Mouse (Mus musculus) neural tube, embryonic 15.5 days (tissue): ENCODE measurements at regions not wholly inside any gene's neighbourhood (a gene's known extent, or its start where the extent isn't known, plus 50 kb on each side); places are given as distances from the start of the nearest gene placed in this dataset.

ENCODE experiments used
- ATAC-seq: fragments of 200-750 bp; cut with Nextera tagmentation; 2 replicates; pipeline ENCODE4 v1.8.0; 2017; ENCODE audit warnings: mild to moderate bottlenecking, moderate TSS enrichment, moderate library complexity; ENCODE audit not compliant: low FRiP score
- H3K27ac ChIP-seq: fragments of 300-500 bp; sonication (generic); replicated peaks from 2 replicates; pipeline ENCODE4 v1.5.1; 2015; ENCODE audit warnings: mild to moderate bottlenecking, inconsistent platforms
- H3K27me3 ChIP-seq: fragments of 300-500 bp; sonication (generic); replicated peaks from 2 replicates; pipeline ENCODE4 v1.6.1; 2015; ENCODE audit warnings: inconsistent platforms
- H3K36me3 ChIP-seq: fragments of 300-500 bp; sonication (generic); 2 replicates; pipeline ENCODE4 v1.6.1; 2015; ENCODE audit warnings: inconsistent platforms
- H3K4me1 ChIP-seq: fragments of 300-500 bp; sonication (generic); 2 replicates; pipeline ENCODE4 v1.6.1; 2015; ENCODE audit warnings: inconsistent platforms
- H3K4me2 ChIP-seq: fragments of 300-500 bp; sonication (generic); 2 replicates; pipeline ENCODE4 v1.6.1; 2015; ENCODE audit warnings: inconsistent platforms, mild to moderate bottlenecking, moderate library complexity
- H3K4me3 ChIP-seq: fragments of 300-500 bp; sonication (generic); replicated peaks from 2 replicates; pipeline ENCODE4 v1.5.1; 2015; ENCODE audit warnings: mild to moderate bottlenecking, inconsistent platforms
- H3K9ac ChIP-seq: fragments of 300-500 bp; sonication (generic); replicated peaks from 2 replicates; pipeline ENCODE4 v1.6.1; 2015; ENCODE audit warnings: mild to moderate bottlenecking, inconsistent platforms
- H3K9me3 ChIP-seq: fragments of 300-500 bp; sonication (generic); replicated peaks from 2 replicates; pipeline ENCODE4 v1.6.1; 2016; ENCODE audit warnings: inconsistent platforms
- WGBS: fragments of 180-500 bp; shearing (Covaris S2); methylation state at CpG from one replicate; pipeline ENCODE4 v1.1.7; 2015; ENCODE audit warnings: mixed read lengths; 5-methylcytosine and 5-hydroxymethylcytosine counted together

- H3K4me3 ChIP-seq, result no peak overlapping the region
- H3K9me3 ChIP-seq, result no peaks in the 10 kb centered on the region
- ATAC-seq, result no peak
- H3K27me3 ChIP-seq, result no peaks in the 10 kb centered on the region
- no peaks in the 10 kb centered on the region for H3K36me3 ChIP-seq
- no peak overlapping the region for H3K9ac ChIP-seq
- 85% methylated on average over 3 of the region's 3 CpGs for WGBS
- H3K4me1 ChIP-seq, result no peaks in the 10 kb centered on the region
- H3K27ac ChIP-seq, result no peak overlapping the region
- no peak overlapping the region for H3K4me2 ChIP-seq
Observed at GRCm38 (mm10) chr5:24237201-24237600, 72.4 kb downstream of the Nupl2 start.

GRCm38 (mm10) chr5:24239006-24239405, 74.2 kb downstream of the Nupl2 start:
- WGBS, result 82% methylated on average over 2 of the region's 2 CpGs

GRCm38 (mm10) chr5:24244211-24244610, 79.4 kb downstream of the Nupl2 start:
- WGBS, result 86% methylated on average over 6 of the region's 6 CpGs
- ATAC-seq, result no peak
- H3K4me3 ChIP-seq, result no peak overlapping the region
- H3K27me3 ChIP-seq, result no peaks in the 10 kb centered on the region
- no peak overlapping the region for H3K27ac ChIP-seq
- H3K9me3 ChIP-seq, result no peaks in the 10 kb centered on the region
- H3K36me3 ChIP-seq, result no peaks in the 10 kb centered on the region
- no peaks in the 10 kb centered on the region for H3K4me1 ChIP-seq
- no peak overlapping the region for H3K9ac ChIP-seq
- H3K4me2 ChIP-seq, result no peak overlapping the region

More at GRCm38 (mm10) chr5:24239006-24239405, 74.2 kb downstream of the Nupl2 start:
- Histone ChIP-seq H3K4me1 (no peaks in the 10 kb centered on the region), H3K9ac (no peak overlapping the region), H3K27ac (no peak overlapping the region), H3K9me3 (no peaks in the 10 kb centered on the region), H3K4me2 (no peak overlapping the region), H3K4me3 (no peak overlapping the region), H3K27me3 (no peaks in the 10 kb centered on the region), H3K36me3 (no peaks in the 10 kb centered on the region)
- no peak for ATAC-seq

- Histone ChIP-seq H3K4me1 (no peaks in the 10 kb centered on the region), H3K27ac (no peak overlapping the region), H3K4me2 (no peak overlapping the region), H3K27me3 (no peaks in the 10 kb centered on the region), H3K9ac (no peak overlapping the region), H3K36me3 (no peaks in the 10 kb centered on the region), H3K4me3 (no peak overlapping the region), H3K9me3 (no peaks in the 10 kb centered on the region)
- 82% methylated on average over 5 of the region's 5 CpGs for WGBS
- ATAC-seq, result no peak
Observed at GRCm38 (mm10) chr5:24255421-24255820, 90.7 kb downstream of the Nupl2 start.

GRCm38 (mm10) chr5:24261098-24261497, 90.3 kb downstream of the Kcnh2 start:
- H3K4me1 ChIP-seq, result peaks cover 9% of the 10 kb centered on the region
- no peaks in the 10 kb centered on the region for H3K9me3 ChIP-seq
- H3K36me3 ChIP-seq, result no peaks in the 10 kb centered on the region
- H3K27me3 ChIP-seq, result no peaks in the 10 kb centered on the region
- H3K27ac ChIP-seq, result no peak overlapping the region
- ATAC-seq, result peak; percentile 66; the same call in 1 of the 2 replicates
- H3K4me2 ChIP-seq, result no peak overlapping the region
- no peak overlapping the region for H3K9ac ChIP-seq
- whole genome bisulfite sequencing, result 17% methylated on average over 7 of the region's 7 CpGs
- H3K4me3 ChIP-seq, result no peak overlapping the region

GRCm38 (mm10) chr5:24262146-24262545, 89.3 kb downstream of the Kcnh2 start:
- no peaks in the 10 kb centered on the region for H3K27me3 ChIP-seq
- no peak overlapping the region for H3K27ac ChIP-seq
- no peaks in the 10 kb centered on the region for H3K9me3 ChIP-seq
- no peak overlapping the region for H3K4me3 ChIP-seq
- WGBS, result 10% methylated on average over 11 of the region's 11 CpGs
- H3K4me1 ChIP-seq, result peaks cover 14% of the 10 kb centered on the region
- no peak overlapping the region for H3K4me2 ChIP-seq
- H3K9ac ChIP-seq, result no peak overlapping the region
- ATAC-seq, result no peak
- no peaks in the 10 kb centered on the region for H3K36me3 ChIP-seq

GRCm38 (mm10) chr5:24264151-24264550, 87.3 kb downstream of the Kcnh2 start:
- no peaks in the 10 kb centered on the region for H3K27me3 ChIP-seq
- 81% methylated on average over 4 of the region's 4 CpGs for WGBS
- H3K27ac ChIP-seq, result no peak overlapping the region
- no peak for ATAC-seq
- H3K4me2 ChIP-seq, result no peak overlapping the region
- no peaks in the 10 kb centered on the region for H3K36me3 ChIP-seq
- no peaks in the 10 kb centered on the region for H3K9me3 ChIP-seq
- peaks cover 14% of the 10 kb centered on the region for H3K4me1 ChIP-seq
- no peak overlapping the region for H3K9ac ChIP-seq
- no peak overlapping the region for H3K4me3 ChIP-seq

- Histone ChIP-seq H3K9ac (no peak overlapping the region), H3K36me3 (no peaks in the 10 kb centered on the region), H3K9me3 (no peaks in the 10 kb centered on the region), H3K27ac (no peak overlapping the region), H3K4me2 (no peak overlapping the region), H3K4me1 (peaks cover 14% of the 10 kb centered on the region), H3K27me3 (no peaks in the 10 kb centered on the region), H3K4me3 (no peak overlapping the region)
- no peak for ATAC-seq
- 95% methylated on average over 3 of the region's 3 CpGs for WGBS
Observed at GRCm38 (mm10) chr5:24265431-24265830, 86.0 kb downstream of the Kcnh2 start.

- H3K27ac ChIP-seq, result 0 out of 2 replicates have a peak overlapping the region, but pooled peaks have one; percentile 45
- peak overlapping the region; percentile 61 for H3K4me2 ChIP-seq
- 12% methylated on average over 16 of the region's 16 CpGs for WGBS
- H3K36me3 ChIP-seq, result no peaks in the 10 kb centered on the region
- peaks cover 14% of the 10 kb centered on the region for H3K4me1 ChIP-seq
- no peaks in the 10 kb centered on the region for H3K9me3 ChIP-seq
- H3K4me3 ChIP-seq, result peak overlapping the region; percentile 28
- H3K27me3 ChIP-seq, result no peaks in the 10 kb centered on the region
- ATAC-seq, result peak; percentile 91
- peak overlapping the region; percentile 28; the same call in 1 of the 2 replicates for H3K9ac ChIP-seq
Observed at GRCm38 (mm10) chr5:24266344-24267295, 84.8 kb downstream of the Kcnh2 start.
